Mouse (Mus musculus): ENCODE data around the gene Macrod1.

GRCm38 (mm10) chr19:7135525-7135924, 78.9 kb downstream of the Macrod1 start:
- TF ChIP-seq POLR2A (IDR thresholded peaks at IDR 0.05; ENCODE audit: borderline replicate concordance, control insufficient read depth, low read depth, low read length) (no peak), CTCF (IDR thresholded peaks at IDR 0.05; ENCODE audit: control insufficient read depth, insufficient read depth, low read length) (no peak)
